Mouse (Mus musculus) forebrain, embryonic 15.5 days (tissue): Measurements from ENCODE around the gene Cmtr1. TPM values are rescaled to one million over a fixed set of nuclear protein-coding genes. Genes with fewer than 3 reads are reported as not detected.
A peak's percentile ranks its signal among the peaks of the same experiment; 100 is the strongest.

Experiments
- ATAC-seq: fragments of 200-750 bp; cut with Nextera tagmentation; replicated peaks from 2 replicates; pipeline ENCODE4 v1.8.0; 2017; ENCODE audit warnings: mild to moderate bottlenecking, moderate TSS enrichment, moderate library complexity
- H3K27ac ChIP-seq: fragments of 300-500 bp; sonication (generic); replicated peaks from 2 replicates; pipeline ENCODE4 v1.5.1; 2015; ENCODE audit warnings: mild to moderate bottlenecking, inconsistent platforms
- H3K27me3 ChIP-seq: fragments of 300-500 bp; sonication (generic); 2 replicates; pipeline ENCODE4 v1.6.1; 2015; ENCODE audit warnings: inconsistent platforms
- H3K36me3 ChIP-seq: fragments of 300-500 bp; sonication (generic); 2 replicates; pipeline ENCODE4 v1.6.1; 2015; ENCODE audit warnings: mild to moderate bottlenecking, inconsistent platforms
- H3K4me1 ChIP-seq: fragments of 300-500 bp; sonication (generic); 2 replicates; pipeline ENCODE4 v1.6.1; 2015; ENCODE audit warnings: inconsistent platforms
- H3K4me2 ChIP-seq: fragments of 300-500 bp; sonication (generic); replicated peaks from 2 replicates; pipeline ENCODE4 v1.6.1; 2015; ENCODE audit warnings: mild to moderate bottlenecking, inconsistent platforms
- H3K4me3 ChIP-seq: fragments of 300-500 bp; sonication (generic); 2 replicates; pipeline ENCODE4 v1.5.1; 2015; ENCODE audit warnings: mild to moderate bottlenecking, inconsistent platforms
- H3K9ac ChIP-seq: fragments of 300-500 bp; sonication (generic); replicated peaks from 2 replicates; pipeline ENCODE4 v1.6.1; 2015; ENCODE audit warnings: mild to moderate bottlenecking, inconsistent platforms
- H3K9me3 ChIP-seq: fragments of 300-500 bp; sonication (generic); 2 replicates; pipeline ENCODE4 v1.6.1; 2016; ENCODE audit warnings: inconsistent platforms
- WGBS: fragments of 180-500 bp; shearing (Covaris S2); methylation state at CpG from one replicate; pipeline ENCODE4 v1.1.7; 2015; ENCODE audit warnings: mixed read lengths; 5-methylcytosine and 5-hydroxymethylcytosine counted together
- polyA plus RNA-seq: library from polyadenylated mRNA; unstranded; fragments of >200 nt; fragmentation: Nextera tagmentation; extraction: Ambion mirVana; gene quantifications from 2 replicates; pipeline ENCODE4 v1.2.1, GENCODE M21; 2015

Gene Cmtr1
- polyA plus RNA-seq, 1 experiment from 2014 or later: 144 TPM

DNA sequence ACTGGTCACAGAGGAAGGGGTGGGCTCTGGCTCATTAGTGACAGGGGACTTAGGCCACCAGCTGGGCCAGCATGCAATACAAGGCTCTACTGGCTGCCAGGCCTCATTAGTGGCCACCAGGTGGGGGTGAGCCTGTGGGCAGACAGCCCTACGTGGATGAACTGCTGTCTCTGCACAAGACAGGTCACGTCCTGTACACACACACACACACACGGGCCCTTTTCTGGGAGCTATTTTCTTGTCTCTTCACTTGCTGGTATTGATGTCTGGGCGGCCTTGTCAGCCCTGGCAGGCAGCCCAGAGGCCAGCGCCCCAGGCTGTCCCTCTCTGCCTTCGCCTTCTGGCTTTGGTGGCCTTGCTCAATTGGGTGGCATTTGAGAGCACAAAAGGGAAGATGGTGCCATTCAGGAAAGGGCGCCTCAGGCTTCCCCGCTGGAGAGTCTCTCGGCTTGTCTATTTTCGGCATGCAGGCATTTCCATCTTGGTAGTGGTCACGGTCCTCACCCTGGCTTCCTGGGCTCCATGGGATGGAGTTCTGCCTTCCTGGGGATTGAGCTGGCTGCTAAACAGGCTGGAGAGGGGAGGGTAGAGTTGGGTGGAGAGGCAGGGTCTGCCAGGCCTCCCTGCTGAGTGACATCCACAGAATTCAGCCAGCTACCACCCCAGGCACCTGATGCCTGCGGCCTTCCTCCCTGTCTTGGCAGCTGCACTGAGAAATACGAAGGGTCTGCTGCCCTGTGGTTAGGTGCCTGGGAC is 70.3 kb downstream of the Cmtr1 start:
- H3K9ac ChIP-seq: no peak overlapping the region
- H3K4me3 ChIP-seq: no peak overlapping the region
- no peak overlapping the region for H3K4me2 ChIP-seq
- no peaks in the 10 kb centered on the region for H3K27me3 ChIP-seq
- no peaks in the 10 kb centered on the region for H3K9me3 ChIP-seq
- peak; percentile 70 for ATAC-seq
- no peaks in the 10 kb centered on the region for H3K36me3 ChIP-seq
- H3K27ac ChIP-seq: peak overlapping the region; percentile 92
- H3K4me1 ChIP-seq: peaks cover 28% of the 10 kb centered on the region
- 9% methylated on average over 13 of the region's 13 CpGs for WGBS

DNA sequence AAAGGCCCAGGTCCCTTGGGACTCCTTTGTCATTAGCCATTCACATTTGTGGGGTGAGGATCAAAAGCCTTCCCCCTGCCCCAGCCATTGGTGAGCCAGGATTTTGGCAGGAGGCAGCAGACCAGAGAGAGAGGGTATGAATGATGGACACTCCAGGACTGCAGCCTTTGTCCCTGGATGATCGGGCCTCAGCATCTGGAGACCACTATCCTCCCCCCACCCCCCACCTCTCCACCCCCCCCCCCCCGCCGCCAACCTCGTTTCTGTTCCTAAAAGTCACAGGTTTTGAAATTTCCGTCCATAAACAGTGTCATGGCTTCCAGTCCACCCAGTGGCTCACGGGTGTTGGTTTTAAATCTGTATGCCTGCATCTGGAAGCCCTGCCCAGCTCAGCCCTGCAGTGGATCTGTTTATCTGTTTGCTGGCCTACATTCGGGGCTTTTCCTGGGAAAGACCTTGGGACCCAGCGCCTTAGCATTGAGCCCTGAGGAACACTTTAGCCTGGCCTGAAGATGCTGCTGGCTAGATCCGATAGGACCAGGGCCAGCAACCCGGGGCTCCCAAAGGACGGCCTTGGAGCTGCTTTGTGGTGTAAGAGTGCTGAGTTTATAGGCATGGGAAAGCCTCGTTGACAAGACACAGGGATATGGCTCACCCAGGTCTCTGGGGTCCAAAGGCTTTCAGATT is 71.0 kb downstream of the Cmtr1 start:
- H3K27ac ChIP-seq: peak overlapping the region; percentile 92
- H3K27me3 ChIP-seq: no peaks in the 10 kb centered on the region
- H3K4me2 ChIP-seq: no peak overlapping the region
- no peaks in the 10 kb centered on the region for H3K36me3 ChIP-seq
- no peak overlapping the region for H3K9ac ChIP-seq
- 38% methylated on average over 12 of the region's 12 CpGs for WGBS
- peak; percentile 9; the same call in 1 of the 2 replicates for ATAC-seq
- H3K4me1 ChIP-seq: peaks cover 35% of the 10 kb centered on the region
- no peak overlapping the region for H3K4me3 ChIP-seq
- no peaks in the 10 kb centered on the region for H3K9me3 ChIP-seq

DNA sequence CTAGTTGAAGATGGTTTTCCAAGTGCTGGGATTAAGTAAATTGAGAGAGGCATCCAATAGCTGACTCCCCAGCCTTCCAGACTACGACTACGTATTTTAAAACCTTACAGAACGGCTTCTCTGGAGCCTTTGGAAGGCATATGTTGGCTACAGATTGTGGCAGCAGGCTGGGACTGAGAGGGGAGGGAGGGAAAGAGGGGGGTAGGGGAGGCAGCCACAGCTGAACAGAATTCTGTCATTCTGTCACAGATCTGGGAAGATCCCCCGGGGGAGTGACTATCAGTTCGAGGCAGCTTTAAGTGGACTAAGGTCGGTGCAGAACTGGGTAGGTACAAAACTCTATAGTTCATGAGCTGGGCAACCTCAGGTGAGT is 71.5 kb downstream of the Cmtr1 start:
- H3K9me3 ChIP-seq: no peaks in the 10 kb centered on the region
- H3K9ac ChIP-seq: no peak overlapping the region
- H3K36me3 ChIP-seq: no peaks in the 10 kb centered on the region
- H3K27me3 ChIP-seq: no peaks in the 10 kb centered on the region
- H3K4me1 ChIP-seq: peaks cover 40% of the 10 kb centered on the region
- H3K4me2 ChIP-seq: no peak overlapping the region
- H3K27ac ChIP-seq: peak overlapping the region; percentile 92
- 35% methylated on average over 6 of the region's 6 CpGs for WGBS
- no peak overlapping the region for H3K4me3 ChIP-seq
- peak; percentile 49; the same call in 1 of the 2 replicates for ATAC-seq

- H3K36me3 ChIP-seq: no peaks in the 10 kb centered on the region
- no peak for ATAC-seq
- WGBS: 69% methylated on average over 2 of the region's 2 CpGs
- H3K4me1 ChIP-seq: peaks cover 45% of the 10 kb centered on the region
- no peaks in the 10 kb centered on the region for H3K9me3 ChIP-seq
- no peaks in the 10 kb centered on the region for H3K27me3 ChIP-seq
- H3K4me3 ChIP-seq: no peak overlapping the region
- peak overlapping the region; percentile 92 for H3K27ac ChIP-seq
- H3K9ac ChIP-seq: no peak overlapping the region
- H3K4me2 ChIP-seq: no peak overlapping the region
Observed at GRCm38 (mm10) chr17:29732522-29732921, 72.1 kb downstream of the Cmtr1 start.

DNA sequence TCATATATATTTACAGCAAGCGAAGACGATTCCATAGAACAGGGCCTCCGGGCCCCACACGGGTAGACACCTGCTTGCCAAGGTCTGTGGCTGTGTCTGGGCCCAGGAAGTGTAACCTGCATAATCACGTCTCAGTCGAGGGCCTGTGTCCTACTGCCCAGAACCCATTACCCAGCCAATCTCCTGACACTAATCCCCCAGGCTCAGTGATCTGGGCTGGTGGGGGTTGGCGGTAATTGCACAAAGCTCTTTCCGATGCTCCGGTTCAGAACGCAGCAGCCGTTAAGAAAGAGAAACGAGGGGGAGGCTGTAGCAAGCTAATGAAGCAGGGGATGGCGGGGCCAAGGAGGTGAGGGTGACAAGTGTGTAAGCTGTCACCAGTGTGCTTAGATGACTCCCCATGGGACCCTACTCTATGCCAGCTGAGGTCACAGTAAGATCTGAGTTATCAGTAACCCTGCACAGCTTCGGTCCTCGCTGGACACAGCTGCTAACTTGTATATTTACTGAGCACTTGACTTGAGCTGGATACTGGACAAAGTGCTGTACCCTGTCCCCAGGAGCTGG is 76.1 kb downstream of the Cmtr1 start:
- Histone ChIP-seq H3K9ac (no peak overlapping the region; the same call in 1 of the 2 replicates), H3K36me3 (no peaks in the 10 kb centered on the region), H3K4me3 (no peak overlapping the region), H3K27me3 (no peaks in the 10 kb centered on the region), H3K27ac (peak overlapping the region; percentile 71), H3K9me3 (no peaks in the 10 kb centered on the region), H3K4me1 (peaks cover 45% of the 10 kb centered on the region), H3K4me2 (no peak overlapping the region)
- 15% methylated on average over 15 of the region's 15 CpGs for WGBS
- no peak for ATAC-seq

DNA sequence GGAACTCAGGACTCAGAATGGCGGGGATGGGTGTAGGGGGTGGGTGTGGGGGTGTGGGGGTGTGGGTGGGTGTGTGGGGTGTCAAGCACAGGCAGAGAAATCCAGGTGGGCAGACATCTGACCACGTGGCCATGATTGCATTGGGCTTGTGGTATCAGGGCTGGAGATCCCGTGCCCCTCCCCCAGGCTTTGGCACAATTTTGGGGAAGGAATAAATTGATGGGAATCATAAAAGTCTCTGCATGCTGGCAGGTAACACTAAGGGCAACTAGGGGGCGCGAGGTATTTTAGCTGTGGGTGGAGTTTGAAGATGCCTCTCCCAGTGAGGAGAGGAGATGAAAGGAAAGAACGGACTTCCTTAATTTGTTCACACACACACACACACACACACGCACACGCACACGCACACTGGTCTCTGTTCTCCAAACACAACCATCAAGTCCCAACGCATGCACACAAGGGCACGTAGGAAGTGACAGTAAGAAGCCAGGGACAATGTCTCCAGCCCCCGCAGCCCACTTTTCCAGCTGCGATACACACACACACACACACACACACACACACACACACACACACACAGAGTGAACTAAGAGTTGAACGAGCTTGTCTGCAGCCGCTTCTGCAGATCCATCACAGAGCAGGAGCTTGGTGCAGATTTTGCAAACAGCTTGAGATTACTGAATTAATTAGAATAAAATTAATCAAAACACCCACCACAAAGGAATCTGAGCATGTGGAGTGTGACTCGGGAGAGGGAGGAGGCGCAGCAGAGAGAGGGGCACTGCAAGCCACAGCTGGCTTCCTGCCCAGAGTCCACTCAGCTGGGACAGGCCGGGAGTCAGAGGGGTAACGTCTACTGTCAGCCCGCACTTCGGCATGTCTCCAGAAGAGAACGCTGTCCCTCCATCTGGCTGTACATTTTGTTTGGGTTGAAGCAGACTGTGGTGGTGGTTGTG is 77.7 kb downstream of the Cmtr1 start:
- no peak overlapping the region for H3K9ac ChIP-seq
- H3K27me3 ChIP-seq: no peaks in the 10 kb centered on the region
- peaks cover 35% of the 10 kb centered on the region for H3K4me1 ChIP-seq
- H3K36me3 ChIP-seq: no peaks in the 10 kb centered on the region
- peak overlapping the region; percentile 85 for H3K27ac ChIP-seq
- H3K4me3 ChIP-seq: no peak overlapping the region
- no peaks in the 10 kb centered on the region for H3K9me3 ChIP-seq
- peak overlapping the region; percentile 20 for H3K4me2 ChIP-seq
- WGBS: 15% methylated on average over 22 of the region's 22 CpGs
- ATAC-seq: peak; percentile 84

GRCm38 (mm10) chr17:29747466-29747865 is 87.1 kb downstream of the Cmtr1 start:
- Histone ChIP-seq H3K36me3 (no peaks in the 10 kb centered on the region), H3K9ac (no peak overlapping the region), H3K27me3 (no peaks in the 10 kb centered on the region), H3K4me2 (no peak overlapping the region), H3K4me3 (no peak overlapping the region), H3K27ac (no peak overlapping the region), H3K4me1 (peaks cover 7% of the 10 kb centered on the region; the same call in 1 of the 2 replicates), H3K9me3 (no peaks in the 10 kb centered on the region)
- 52% methylated on average over 6 of the region's 6 CpGs for WGBS
- no peak for ATAC-seq

DNA sequence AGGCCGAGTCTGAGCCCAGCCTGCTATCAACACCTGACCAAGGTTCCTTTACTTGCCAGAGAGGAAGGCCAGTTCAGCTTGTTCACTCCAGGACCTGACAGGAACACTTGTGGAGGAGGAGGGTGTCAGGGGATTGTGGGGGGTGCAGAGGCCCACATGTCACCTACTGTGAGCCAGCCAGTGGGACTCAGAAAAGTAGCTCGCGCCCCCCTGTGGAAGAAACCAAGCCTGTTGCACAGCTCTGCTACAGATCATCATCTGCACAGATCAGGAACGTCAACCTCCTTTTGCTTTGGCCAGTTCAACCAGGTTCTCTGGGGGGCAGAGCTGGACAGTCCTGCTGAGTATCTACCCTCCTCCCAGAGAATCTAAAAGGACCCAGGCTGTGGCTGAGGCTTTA is 94.1 kb downstream of the Cmtr1 start:
- H3K36me3 ChIP-seq: no peaks in the 10 kb centered on the region
- no peaks in the 10 kb centered on the region for H3K9me3 ChIP-seq
- no peak overlapping the region for H3K4me2 ChIP-seq
- ATAC-seq: no peak
- WGBS: 45% methylated on average over 4 of the region's 4 CpGs
- H3K27me3 ChIP-seq: no peaks in the 10 kb centered on the region
- H3K4me1 ChIP-seq: peaks cover 8% of the 10 kb centered on the region
- H3K4me3 ChIP-seq: no peak overlapping the region
- no peak overlapping the region for H3K27ac ChIP-seq
- H3K9ac ChIP-seq: no peak overlapping the region

Other genes with a start within 250 kb of the Cmtr1 start
- 15.6 and 17.7 TPM in 2 replicates for gene Pim1, start 169.8 kb upstream of the Cmtr1 start, polyA plus RNA-seq
- not detected in 2 replicates for gene Gm17657, start 111.0 kb upstream of the Cmtr1 start, polyA plus RNA-seq
- gene Tbc1d22b, start 110.8 kb upstream of the Cmtr1 start, polyA plus RNA-seq: 22.3 and 22.9 TPM in 2 replicates
- gene Tmem217, start 108.2 kb upstream of the Cmtr1 start, polyA plus RNA-seq: 1.3 and 1.6 TPM in 2 replicates
- 97.0 and 109 TPM in 2 replicates for gene Rnf8, start 45.8 kb upstream of the Cmtr1 start, polyA plus RNA-seq
- 2.8 and 2.9 TPM in 2 replicates for gene Gm28043, start 45.7 kb upstream of the Cmtr1 start, polyA plus RNA-seq
- gene Ccdc167, start 56.4 kb downstream of the Cmtr1 start, polyA plus RNA-seq: 12.4 and 12.9 TPM in 2 replicates